Mouse (Mus musculus) liver, postnatal 0 days (tissue): ENCODE measurements at regions not wholly inside any gene's neighbourhood (a gene's known extent, or its start where the extent isn't known, plus 50 kb on each side); places are given as distances from the start of the nearest gene placed in this dataset.

Experiments used
- ATAC-seq: fragments of 200-750 bp; cut with Nextera tagmentation; 2 replicates; pipeline ENCODE4 v1.8.0; 2017; ENCODE audit warnings: mild to moderate bottlenecking, moderate library complexity
- DNase-seq: peaks from one replicate; pipeline ENCODE4 v3.0.0-alpha.2; 2016
- H3K27ac ChIP-seq: fragments of 300-500 bp; sonication (generic); 2 replicates; pipeline ENCODE4 v1.5.1; 2014; ENCODE audit warnings: antibody characterized with exemption, moderate library complexity, mild to moderate bottlenecking, low read depth
- H3K27me3 ChIP-seq: fragments of 300-500 bp; sonication (generic); 2 replicates; pipeline ENCODE4 v1.6.1; 2014; ENCODE audit warnings: low read length, control low read depth, mixed read lengths; ENCODE audit not compliant: insufficient read depth
- H3K36me3 ChIP-seq: fragments of 300-500 bp; sonication (generic); replicated peaks from 2 replicates; pipeline ENCODE4 v1.6.1; 2014; ENCODE audit warnings: mild to moderate bottlenecking, control low read depth, low read length, moderate library complexity, mixed read lengths; ENCODE audit not compliant: insufficient read depth
- H3K4me1 ChIP-seq: fragments of 300-500 bp; sonication (generic); 2 replicates; pipeline ENCODE4 v1.6.1; 2014; ENCODE audit warnings: antibody characterized with exemption, mild to moderate bottlenecking, control low read depth; ENCODE audit not compliant: insufficient read depth
- H3K4me2 ChIP-seq: fragments of 300-500 bp; sonication (generic); 2 replicates; pipeline ENCODE4 v1.6.1; 2014; ENCODE audit warnings: low read depth, mild to moderate bottlenecking, low read length, moderate library complexity, mixed read lengths
- H3K4me3 ChIP-seq: fragments of 300-500 bp; sonication (generic); 2 replicates; pipeline ENCODE4 v1.5.1; 2014; ENCODE audit warnings: low read depth, low read length
- H3K9ac ChIP-seq: fragments of 300-500 bp; sonication (generic); replicated peaks from 2 replicates; pipeline ENCODE4 v1.6.1; 2014; ENCODE audit warnings: mild to moderate bottlenecking, moderate library complexity
- H3K9me3 ChIP-seq: fragments of 300-500 bp; sonication (generic); 2 replicates; pipeline ENCODE4 v1.6.1; 2016; ENCODE audit warnings: mild to moderate bottlenecking, control low read depth, low read length, mixed read lengths
- CTCF ChIP-seq: sonication (generic); IDR thresholded peaks from 2 replicates; pipeline ENCODE4 v1.5.1; 2016; ENCODE audit warnings: antibody characterized with exemption, low read depth
- EP300 ChIP-seq: IDR thresholded peaks from 2 replicates; pipeline ENCODE4 v1.6.1; 2016; ENCODE audit warnings: antibody characterized with exemption, low read depth, mild to moderate bottlenecking
- WGBS: fragments of 180-500 bp; shearing (Covaris S2); extraction: QIAGEN DNeasy Blood & Tissue Kit; methylation state at CpG from one replicate; pipeline ENCODE4 v1.1.7; 2014; ENCODE audit not compliant: insufficient replicate concordance; 5-methylcytosine and 5-hydroxymethylcytosine counted together

GRCm38 (mm10) chr10:97087286-97087685 is 392.1 kb upstream of the Dcn start:
- no peaks in the 10 kb centered on the region for H3K27me3 ChIP-seq
- no peak overlapping the region for H3K27ac ChIP-seq
- H3K4me3 ChIP-seq: no peak overlapping the region
- 81% methylated on average over 5 of the region's 5 CpGs for WGBS
- DNase-seq: no peak
- no peaks in the 10 kb centered on the region for H3K9me3 ChIP-seq
- no peak for ATAC-seq
- H3K9ac ChIP-seq: no peak overlapping the region
- H3K4me2 ChIP-seq: no peak overlapping the region
- TF ChIP-seq EP300: no peak
- no peak for TF ChIP-seq CTCF
- H3K4me1 ChIP-seq: no peaks in the 10 kb centered on the region
- H3K36me3 ChIP-seq: no peaks in the 10 kb centered on the region

DNA sequence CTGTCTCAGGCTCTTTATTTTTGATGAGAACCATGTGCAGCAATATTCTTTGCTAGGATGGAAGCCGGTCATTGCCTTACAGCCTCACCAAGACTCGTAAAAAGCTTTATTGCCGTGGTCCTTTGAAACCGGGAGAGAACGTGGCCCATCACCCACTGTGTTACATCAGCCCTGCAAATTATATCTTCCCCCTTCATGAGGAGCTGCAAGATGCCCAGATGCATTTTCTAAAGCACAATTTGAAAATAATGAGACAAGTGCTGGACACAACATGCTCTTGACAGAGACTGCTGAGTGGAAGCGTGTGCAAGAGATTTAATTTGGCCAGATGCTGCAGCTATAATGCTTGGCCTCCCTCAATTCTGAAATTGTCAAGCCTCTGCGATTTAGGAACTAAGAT is 389.2 kb upstream of the Dcn start:
- 81% methylated on average over 7 of the region's 7 CpGs for WGBS
- Histone ChIP-seq H3K4me2 (no peak overlapping the region), H3K4me1 (no peaks in the 10 kb centered on the region), H3K9ac (no peak overlapping the region), H3K9me3 (no peaks in the 10 kb centered on the region), H3K4me3 (no peak overlapping the region), H3K27me3 (no peaks in the 10 kb centered on the region), H3K27ac (no peak overlapping the region), H3K36me3 (no peaks in the 10 kb centered on the region)
- ATAC-seq (no peak), DNase-seq (no peak)
- TF ChIP-seq CTCF (no peak), EP300 (no peak)

GRCm38 (mm10) chr10:97093886-97094285 is 385.5 kb upstream of the Dcn start:
- no peak overlapping the region for H3K4me2 ChIP-seq
- no peak overlapping the region for H3K9ac ChIP-seq
- no peak for DNase-seq
- no peak for TF ChIP-seq EP300
- no peak for TF ChIP-seq CTCF
- H3K27ac ChIP-seq: no peak overlapping the region
- no peaks in the 10 kb centered on the region for H3K27me3 ChIP-seq
- no peaks in the 10 kb centered on the region for H3K4me1 ChIP-seq
- ATAC-seq: no peak
- 42% methylated on average over 3 of the region's 3 CpGs for WGBS
- H3K9me3 ChIP-seq: no peaks in the 10 kb centered on the region
- no peak overlapping the region for H3K4me3 ChIP-seq
- H3K36me3 ChIP-seq: no peaks in the 10 kb centered on the region

DNA sequence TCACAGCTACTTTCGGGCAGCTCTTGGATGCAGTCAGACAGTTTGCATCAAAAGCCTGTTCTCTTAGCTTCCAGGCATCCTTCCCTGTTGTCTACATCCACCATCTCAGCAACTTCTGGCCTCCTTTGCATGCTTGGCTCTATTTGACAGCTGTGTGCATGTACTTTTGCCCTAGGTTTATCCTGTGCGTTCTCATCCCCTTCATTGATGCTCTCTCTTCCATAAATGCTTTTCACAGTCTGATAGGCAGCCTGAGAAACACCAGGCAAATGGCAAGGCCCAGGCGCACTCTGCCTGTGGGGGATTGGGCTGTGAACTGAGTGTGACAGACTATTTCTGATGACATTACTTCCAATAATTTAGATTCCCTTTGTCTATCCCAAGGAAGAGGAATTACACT is 364.9 kb upstream of the Dcn start:
- no peaks in the 10 kb centered on the region for H3K9me3 ChIP-seq
- H3K4me3 ChIP-seq: no peak overlapping the region
- WGBS: 74% methylated on average over 3 of the region's 3 CpGs
- H3K27me3 ChIP-seq: no peaks in the 10 kb centered on the region
- H3K36me3 ChIP-seq: no peaks in the 10 kb centered on the region
- no peaks in the 10 kb centered on the region for H3K4me1 ChIP-seq
- H3K9ac ChIP-seq: no peak overlapping the region
- ATAC-seq (no peak), DNase-seq (no peak)
- no peak overlapping the region for H3K4me2 ChIP-seq
- TF ChIP-seq CTCF: no peak
- H3K27ac ChIP-seq: no peak overlapping the region

- WGBS: 64% methylated on average over 1 of the region's 1 CpGs
- ATAC-seq: no peak
- DNase-seq: no peak
- TF ChIP-seq EP300: no peak
- TF ChIP-seq CTCF: no peak
- Histone ChIP-seq H3K27ac (no peak overlapping the region), H3K4me2 (no peak overlapping the region), H3K4me1 (no peaks in the 10 kb centered on the region), H3K27me3 (no peaks in the 10 kb centered on the region), H3K36me3 (no peaks in the 10 kb centered on the region), H3K4me3 (no peak overlapping the region), H3K9me3 (no peaks in the 10 kb centered on the region), H3K9ac (no peak overlapping the region)
These were observed 356.7 kb upstream of the Dcn start for GRCm38 (mm10) chr10:97122693-97123092.

GRCm38 (mm10) chr10:97141561-97141960 is 337.8 kb upstream of the Dcn start:
- no peak for DNase-seq
- H3K27me3 ChIP-seq: no peaks in the 10 kb centered on the region
- no peak overlapping the region for H3K4me2 ChIP-seq
- no peaks in the 10 kb centered on the region for H3K4me1 ChIP-seq
- no peak overlapping the region for H3K9ac ChIP-seq
- no peak overlapping the region for H3K4me3 ChIP-seq
- no peak overlapping the region for H3K27ac ChIP-seq
- no peaks in the 10 kb centered on the region for H3K36me3 ChIP-seq
- 59% methylated on average over 2 of the region's 2 CpGs for WGBS
- no peak for ATAC-seq
- no peaks in the 10 kb centered on the region for H3K9me3 ChIP-seq
- TF ChIP-seq EP300 (no peak), CTCF (no peak)

- 63% methylated on average over 10 of the region's 11 CpGs for WGBS
- no peaks in the 10 kb centered on the region for H3K36me3 ChIP-seq
- no peaks in the 10 kb centered on the region for H3K27me3 ChIP-seq
- DNase-seq (no peak), ATAC-seq (no peak)
- H3K4me3 ChIP-seq: no peak overlapping the region
- H3K9me3 ChIP-seq: no peaks in the 10 kb centered on the region
- no peak overlapping the region for H3K27ac ChIP-seq
- H3K4me2 ChIP-seq: no peak overlapping the region
- H3K4me1 ChIP-seq: no peaks in the 10 kb centered on the region
- H3K9ac ChIP-seq: no peak overlapping the region
- TF ChIP-seq CTCF: no peak
- TF ChIP-seq EP300: no peak
These were observed 320.6 kb upstream of the Dcn start for GRCm38 (mm10) chr10:97158561-97159395.
